Mouse (Mus musculus) heart, postnatal 25 days (tissue): ENCODE results near the gene Gm7849. TPM values are rescaled to one million over a fixed set of nuclear protein-coding genes. Genes with fewer than 3 reads are reported as not detected.
"Not testable (repeated sequence)": the region's sequence is repeated elsewhere in the genome, so short reads cannot be mapped to it uniquely, and the experiment has no call there.

Experiments
- DNase-seq: peaks from one replicate; pipeline ENCODE4 v3.0.0; 2022; ENCODE audit warnings: low spot score
- intact Hi-C: fragments of 180-260 bp; cut with DNase I; formaldehyde crosslinking; loops from one replicate; pipeline ENCODE4 v1.15.1; 2025
- total RNA-seq, 2 experiments: library from RNA; stranded (reverse); gene quantifications; 2 replicates each; pipeline ENCODE4 v1.2.3; 2021

Gm7849 gene
- total RNA-seq = not detected

DNA sequence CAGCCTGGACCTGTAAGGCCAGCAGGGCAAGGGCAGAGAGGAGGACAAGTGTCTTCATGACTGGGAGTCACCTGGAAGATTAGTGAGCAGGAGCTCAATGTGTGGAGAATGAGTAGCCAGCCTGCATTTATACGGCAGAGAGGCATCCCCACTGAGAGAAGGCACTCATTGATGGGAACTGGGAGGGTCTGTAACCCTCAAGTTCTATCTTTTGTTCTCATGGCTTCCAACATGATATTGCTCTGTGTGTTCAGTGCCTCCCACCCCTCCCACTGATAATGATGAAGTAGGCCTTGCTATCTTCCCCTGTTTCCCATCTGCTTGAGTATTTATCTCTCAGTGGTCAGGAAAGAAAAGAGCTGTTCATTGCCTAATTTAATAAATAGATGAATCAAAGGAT lies at the start of gene Gm7849:
TSS of gene Gm7849 (minus strand) at position 101 of the 400 bp plus-strand sequence.
- intact Hi-C loops, DNase-seq: not testable (repeated sequence)

DNA sequence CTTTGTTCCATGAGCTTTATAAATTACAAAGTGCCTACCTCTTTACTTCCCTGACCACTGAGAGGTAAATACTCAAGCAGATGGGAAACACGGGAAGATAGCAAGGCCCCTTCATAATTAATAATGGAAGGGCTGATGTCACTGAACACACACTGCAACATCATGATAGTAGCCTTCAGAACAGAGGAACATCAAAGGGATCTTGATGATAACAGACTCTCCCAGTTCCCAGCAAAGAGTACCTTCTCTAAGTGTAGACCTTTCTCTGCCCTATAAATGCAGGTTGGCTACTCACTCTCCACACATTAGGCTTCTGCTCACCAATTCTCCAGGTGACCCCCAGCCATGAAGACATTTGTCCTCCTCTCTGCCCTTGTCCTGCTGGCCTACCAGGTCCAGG lies 29.2 kb downstream of the Gm7849 start, which contains the start of gene Defa36:
TSS of gene Defa36 (plus strand) at position 301 of the 400 bp plus-strand sequence.
- DNase-seq, intact Hi-C loops: not testable (repeated sequence)

Other genes starting within 250 kb of the Gm7849 start
- not detected for gene Gm15292, start 206.8 kb downstream of the Gm7849 start, total RNA-seq
- not detected for gene Defa27, start 141.0 kb downstream of the Gm7849 start, total RNA-seq
- gene Defa29, start 129.5 kb downstream of the Gm7849 start, total RNA-seq = not detected
- not detected for gene Defa2, start 78.0 kb downstream of the Gm7849 start, total RNA-seq
- gene Defa33, start 64.7 kb downstream of the Gm7849 start, total RNA-seq = not detected
- not detected for gene Defa36, start 29.1 kb downstream of the Gm7849 start, total RNA-seq
- not detected for gene Defa20, start 52.7 kb upstream of the Gm7849 start, total RNA-seq
- not detected for gene Defa32, start 72.5 kb upstream of the Gm7849 start, total RNA-seq
- not detected for gene Defa37, start 108.8 kb upstream of the Gm7849 start, total RNA-seq
- not detected for gene Defa28, start 126.4 kb upstream of the Gm7849 start, total RNA-seq
- gene Gm7861, start 137.9 kb upstream of the Gm7849 start, total RNA-seq = not detected
- not detected for gene Defa26, start 161.6 kb upstream of the Gm7849 start, total RNA-seq
- not detected for gene Defa17, start 199.2 kb upstream of the Gm7849 start, total RNA-seq
- gene Defa34, start 209.2 kb upstream of the Gm7849 start, total RNA-seq = not detected
- gene AY761184, start 247.1 kb upstream of the Gm7849 start, total RNA-seq = not detected